8 mouse cellular contexts compared by ENCODE assay signal in the genomic region with DNA sequence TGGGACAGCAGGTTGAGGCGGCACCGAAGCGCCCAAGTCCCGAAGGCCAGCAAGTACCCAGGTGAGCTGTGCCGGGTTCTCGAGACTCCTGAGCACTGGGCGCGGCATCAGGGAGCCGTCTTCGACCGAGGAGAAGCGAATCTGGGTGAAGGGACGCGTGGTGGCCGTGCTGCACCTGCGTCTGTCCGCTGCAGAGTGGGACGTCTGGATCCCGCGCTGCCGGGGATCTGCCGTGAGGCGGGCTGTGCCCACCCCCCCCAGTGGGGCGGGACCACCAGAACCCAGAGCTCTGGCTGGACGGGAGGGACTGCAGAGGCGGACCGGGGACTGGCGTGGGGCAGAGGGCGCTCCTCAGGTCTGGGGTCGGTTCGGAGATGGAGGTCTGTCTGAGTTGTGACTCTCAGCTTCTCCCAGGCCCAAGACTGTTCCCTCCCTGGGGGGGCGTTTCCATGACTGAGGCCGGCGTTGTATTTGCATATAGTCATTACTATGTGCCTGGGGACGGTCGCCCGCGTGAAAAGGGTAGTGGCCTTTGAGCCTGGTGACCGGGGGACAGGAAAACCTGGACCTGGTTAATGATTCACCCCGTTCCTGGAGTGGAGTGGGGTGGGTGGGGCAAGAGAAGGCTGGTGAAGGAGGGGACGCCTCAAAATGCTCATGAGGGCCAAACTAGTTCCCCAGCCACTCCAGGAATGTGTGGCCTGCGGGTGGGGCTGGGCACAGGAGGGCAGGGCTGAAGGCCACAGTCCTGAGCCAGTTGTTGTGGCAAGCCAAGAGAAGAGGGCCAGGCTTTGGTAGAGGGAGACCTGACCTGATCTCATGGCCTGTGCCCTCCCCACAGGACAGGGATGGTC. TPM values are rescaled to one million over a fixed set of nuclear protein-coding genes. Genes with fewer than 3 reads are reported as not detected.
DNase-seq lines count a peak whose midpoint lies in the region; ATAC-seq and TF ChIP-seq lines count a peak whose summit lies in the region.

No protein-coding gene starts in this region.

- peaks cover 24% of the 10 kb centered on the region for H3K36me3 ChIP-seq in heart, embryonic 10.5 days
- H3K36me3 ChIP-seq in erythroblast, embryonic 14.5 days (ENCODE audit: control insufficient read depth), result peaks cover 71% of the 10 kb centered on the region
- peaks cover 12% of the 10 kb centered on the region; the same call in 1 of the 2 replicates for H3K36me3 ChIP-seq in intestine, postnatal 0 days (ENCODE audit: control insufficient read depth, insufficient read depth)
- peaks cover 21% of the 10 kb centered on the region for H3K36me3 ChIP-seq in small intestine, adult 2 months (ENCODE audit: control insufficient read depth, insufficient read depth, low read length)

- intact Hi-C loops in left cerebral cortex, postnatal 36 days (cut with DNase I), result no loop called here

- peak; percentile 71 for ATAC-seq in Patski
- ATAC-seq in intestine, postnatal 0 days, result peak; percentile 79

- peak overlapping the region; percentile 75 for H3K9ac ChIP-seq in intestine, postnatal 0 days (ENCODE audit: low read depth, low read length)

- CTCF ChIA-PET in Patski (lab: Charles Lee), result interaction anchor here (2.4 kb wide), 1 partner anchor 16 kb away, joined by 8 read pairs; no protein-coding TSS in a partner anchor

- no peaks in the 10 kb centered on the region for H3K9me3 ChIP-seq in heart, embryonic 10.5 days
- H3K9me3 ChIP-seq in erythroblast, embryonic 14.5 days (ENCODE audit: control insufficient read depth, low read length), result no peaks in the 10 kb centered on the region
- no peaks in the 10 kb centered on the region for H3K9me3 ChIP-seq in intestine, postnatal 0 days (ENCODE audit: control insufficient read depth)

- WGBS in heart, embryonic 10.5 days, result 2% methylated on average over 42 of the region's 42 CpGs
- under 1% methylated on average over 42 of the region's 42 CpGs for whole genome bisulfite sequencing in intestine, postnatal 0 days
- under 1% methylated on average over 42 of the region's 42 CpGs for whole genome bisulfite sequencing in small intestine, adult 2 months

- peak; percentile 89 for DNase-seq in heart, embryonic 10.5 days (ENCODE audit: low spot score)
- no peak for DNase-seq in heart, adult 9 months (ENCODE audit: low spot score in 2 of 2)
- DNase-seq in Patski (ENCODE audit: low read depth, low spot score), result no peak
- DNase-seq in lung, adult 18-20 months, result peak; percentile 94 to 96
- no peak for DNase-seq in left cerebral cortex, postnatal 36 days (ENCODE audit: low spot score in 2 of 2)

- H3K4me2 ChIP-seq in intestine, postnatal 0 days (replicated peaks; ENCODE audit: low read depth), result peak overlapping the region; percentile 95

- no peak for TF ChIP-seq CTCF in Patski (IDR thresholded peaks at IDR 0.05)
- TF ChIP-seq CTCF in intestine, postnatal 0 days (IDR thresholded peaks at IDR 0.05; ENCODE audit: low read depth), result no peak
- no peak for TF ChIP-seq CTCF in small intestine, adult 2 months (IDR thresholded peaks at IDR 0.05; ENCODE audit: extremely low read depth, insufficient read length, insufficient replicate concordance, low read depth, low read length)

- POLR2A ChIA-PET in Patski (lab: Charles Lee), result interaction anchor here (1.0 to 2.2 kb wide), 3 partner anchors 21 to 252 kb away, joined by 3 to 14 read pairs (median 3); partner anchors contain the start of genes Hras and Lrrc56

- H3K27ac ChIP-seq in heart, embryonic 10.5 days, result peak overlapping the region; percentile 80
- peak overlapping the region; percentile 98 for H3K27ac ChIP-seq in intestine, postnatal 0 days (ENCODE audit: low read depth, low read length)
- H3K27ac ChIP-seq in small intestine, adult 2 months (ENCODE audit: insufficient read depth, low read depth, low read length), result peak overlapping the region; percentile 96

- in situ Hi-C loops in Patski (cut with MboI; ENCODE audit: low pct_unique_long_range_greater_than_20kb), result no loop called here

- peak overlapping the region; percentile 75 for H3K4me3 ChIP-seq in heart, embryonic 10.5 days
- H3K4me3 ChIP-seq in erythroblast, embryonic 14.5 days (replicated peaks), result peak overlapping the region; percentile 79
- peak overlapping the region; percentile 62 for H3K4me3 ChIP-seq in intestine, postnatal 0 days (ENCODE audit: low read depth, low read length)
- peak overlapping the region; percentile 71 for H3K4me3 ChIP-seq in small intestine, adult 2 months (ENCODE audit: low read depth, low read length)

- TF ChIP-seq POLR2A in small intestine, adult 2 months (IDR thresholded peaks at IDR 0.05; ENCODE audit: low read depth, low read length), result peak; percentile 64; the same call in 1 of the 2 replicates

- peaks cover 3% of the 10 kb centered on the region; the same call in 1 of the 2 replicates for H3K27me3 ChIP-seq in heart, embryonic 10.5 days (ENCODE audit: insufficient read depth, poor library complexity, severe bottlenecking)
- no peaks in the 10 kb centered on the region for H3K27me3 ChIP-seq in Patski
- no peaks in the 10 kb centered on the region for H3K27me3 ChIP-seq in erythroblast, embryonic 14.5 days (ENCODE audit: control insufficient read depth)
- no peaks in the 10 kb centered on the region for H3K27me3 ChIP-seq in intestine, postnatal 0 days (replicated peaks; ENCODE audit: control insufficient read depth, insufficient read depth, low read length)
- no peaks in the 10 kb centered on the region for H3K27me3 ChIP-seq in small intestine, adult 2 months (ENCODE audit: control insufficient read depth, insufficient read depth, low read length)

- H3K4me1 ChIP-seq in heart, embryonic 10.5 days, result peaks cover 56% of the 10 kb centered on the region
- H3K4me1 ChIP-seq in erythroblast, embryonic 14.5 days (ENCODE audit: control insufficient read depth), result peaks cover 99% of the 10 kb centered on the region
- peaks cover 27% of the 10 kb centered on the region for H3K4me1 ChIP-seq in intestine, postnatal 0 days (replicated peaks; ENCODE audit: control insufficient read depth, insufficient read depth, low read length)
- peaks cover 29% of the 10 kb centered on the region for H3K4me1 ChIP-seq in small intestine, adult 2 months (ENCODE audit: control insufficient read depth, insufficient read depth, insufficient read length, low read length)

RNA-seq across cellular contexts. Expression of gene Rassf7, which starts 0.4 kb away (rescaled TPM):
- polyA plus RNA-seq in heart, embryonic 10.5 days (2016; fragmentation: Nextera tagmentation; extraction: Ambion mirVana), result 22.6 and 41.4 TPM in 2 replicates
- polyA plus RNA-seq in Patski (2021), result 48.3 TPM
- polyA plus RNA-seq in erythroblast, embryonic 14.5 days (2012), result 7.3 and 10.7 TPM in 2 replicates
- 47.6 and 52.7 TPM in 2 replicates for polyA plus RNA-seq in intestine, postnatal 0 days (2015; fragmentation: Nextera tagmentation; extraction: Ambion mirVana)
- polyA plus RNA-seq in small intestine, adult 2 months (2012; rRNA removed), result 115 and 258 TPM in 2 replicates
- 1 to 10 TPM in 1 of 2 experiments, under 1 TPM in 1; 0.70 to 1.3 TPM for total RNA-seq in left cerebral cortex, postnatal 36 days (2021)

RNA-seq across cellular contexts. Expression of gene Lmntd2, which starts 2.2 kb away (rescaled TPM):
- polyA plus RNA-seq in heart, embryonic 10.5 days (2016; fragmentation: Nextera tagmentation; extraction: Ambion mirVana), result 1.4 and 2.1 TPM in 2 replicates
- 4.5 TPM for polyA plus RNA-seq in Patski (2021)
- polyA plus RNA-seq in erythroblast, embryonic 14.5 days (2012), result 0.28 and 0.51 TPM in 2 replicates
- 2.7 and 3.4 TPM in 2 replicates for polyA plus RNA-seq in intestine, postnatal 0 days (2015; fragmentation: Nextera tagmentation; extraction: Ambion mirVana)
- polyA plus RNA-seq in small intestine, adult 2 months (2012; rRNA removed), result 4.9 and 8.1 TPM in 2 replicates
- not detected for total RNA-seq in left cerebral cortex, postnatal 36 days (2021)

RNA-seq across cellular contexts. Expression of gene Phrf1, which starts 12.5 kb away (rescaled TPM):
- polyA plus RNA-seq in heart, embryonic 10.5 days (2016; fragmentation: Nextera tagmentation; extraction: Ambion mirVana), result 73.5 and 84.7 TPM in 2 replicates
- polyA plus RNA-seq in Patski (2021), result 68.6 TPM
- polyA plus RNA-seq in erythroblast, embryonic 14.5 days (2012), result 19.7 and 20.3 TPM in 2 replicates
- polyA plus RNA-seq in intestine, postnatal 0 days (2015; fragmentation: Nextera tagmentation; extraction: Ambion mirVana), result 24.7 and 27.8 TPM in 2 replicates
- 21.3 and 34.2 TPM in 2 replicates for polyA plus RNA-seq in small intestine, adult 2 months (2012; rRNA removed)
- 10 to 100 TPM; 64.4 to 78.0 TPM for total RNA-seq in left cerebral cortex, postnatal 36 days (2021)

RNA-seq across cellular contexts. Expression of gene Lrrc56, which starts 22.1 kb away (rescaled TPM):
- polyA plus RNA-seq in heart, embryonic 10.5 days (2016; fragmentation: Nextera tagmentation; extraction: Ambion mirVana), result 3.3 and 6.7 TPM in 2 replicates
- polyA plus RNA-seq in Patski (2021), result 13.7 TPM
- 19.2 and 22.6 TPM in 2 replicates for polyA plus RNA-seq in erythroblast, embryonic 14.5 days (2012)
- polyA plus RNA-seq in intestine, postnatal 0 days (2015; fragmentation: Nextera tagmentation; extraction: Ambion mirVana), result 3.2 and 3.7 TPM in 2 replicates
- 4.0 and 7.4 TPM in 2 replicates for polyA plus RNA-seq in small intestine, adult 2 months (2012; rRNA removed)
- total RNA-seq in left cerebral cortex, postnatal 36 days (2021), result 1 to 10 TPM; 3.5 to 4.7 TPM

RNA-seq across cellular contexts. Expression of gene Hras, which starts 22.3 kb away (rescaled TPM):
- 89.6 and 92.6 TPM in 2 replicates for polyA plus RNA-seq in heart, embryonic 10.5 days (2016; fragmentation: Nextera tagmentation; extraction: Ambion mirVana)
- 80.1 TPM for polyA plus RNA-seq in Patski (2021)
- 34.0 and 43.9 TPM in 2 replicates for polyA plus RNA-seq in erythroblast, embryonic 14.5 days (2012)
- polyA plus RNA-seq in intestine, postnatal 0 days (2015; fragmentation: Nextera tagmentation; extraction: Ambion mirVana), result 71.8 and 72.3 TPM in 2 replicates
- polyA plus RNA-seq in small intestine, adult 2 months (2012; rRNA removed), result 49.1 and 67.1 TPM in 2 replicates
- total RNA-seq in left cerebral cortex, postnatal 36 days (2021), result 100 to 1,000 TPM; 256 to 304 TPM

Comparison
In these comparisons a context has a peak if more than half of its experiments do, and no peak if none do; other contexts are left out.
1. DNase-seq: peak in heart, embryonic 10.5 days (single experiment) and lung, adult 18-20 months (2 of 2); none in heart, adult 9 months (0 of 2), Patski (single experiment) and left cerebral cortex, postnatal 36 days (0 of 2).
2. Peak in every context shown above with its lines, with median percentiles within 50 percentile points of each other: H3K27ac ChIP-seq and H3K4me3 ChIP-seq.